Mouse (Mus musculus) heart, embryonic 14.5 days (tissue): ENCODE results near the gene Lrch1. TPM values are rescaled to one million over a fixed set of nuclear protein-coding genes. Genes with fewer than 3 reads are reported as not detected.

Experiments
- ATAC-seq: fragments of 200-750 bp; cut with Nextera tagmentation; 2 replicates; pipeline ENCODE4 v1.8.0; 2017; ENCODE audit warnings: low read depth, moderate TSS enrichment; ENCODE audit not compliant: insufficient number of reproducible peaks, insufficient read depth, low FRiP score
- H3K27ac ChIP-seq, 2 experiments: fragments of 200-500 bp in 1 of 2; fragments of 300-500 bp in 1 of 2; sonication (generic) in 1 of 2; replicated peaks in 1 of 2; 2 replicates each; pipeline ENCODE4 v1.5.1; 2012 to 2014; ENCODE audit warnings: low read depth in 2 of 2, low read length in 2 of 2, control low read depth in 1 of 2, mild to moderate bottlenecking in 1 of 2, mixed read lengths in 1 of 2; ENCODE audit not compliant: control insufficient read depth in 1 of 2, insufficient read depth in 1 of 2
- H3K27me3 ChIP-seq: fragments of 300-500 bp; sonication (generic); 2 replicates; pipeline ENCODE4 v1.6.1; 2014; ENCODE audit warnings: mild to moderate bottlenecking, low read length, control low read depth; ENCODE audit not compliant: control insufficient read depth, insufficient read depth
- H3K36me3 ChIP-seq: fragments of 300-500 bp; sonication (generic); 2 replicates; pipeline ENCODE4 v1.6.1; 2014; ENCODE audit warnings: mild to moderate bottlenecking, control low read depth, low read length, mixed read lengths; ENCODE audit not compliant: control insufficient read depth, insufficient read depth
- H3K4me1 ChIP-seq, 2 experiments: fragments of 200-500 bp in 1 of 2; fragments of 300-500 bp in 1 of 2; sonication (generic) in 1 of 2; 2 replicates each; pipeline ENCODE4 v1.6.1; 2012 to 2014; ENCODE audit warnings: low read length in 2 of 2, control low read depth in 1 of 2, mixed read lengths in 1 of 2; ENCODE audit not compliant: control insufficient read depth in 2 of 2, insufficient read depth in 2 of 2
- H3K4me2 ChIP-seq: fragments of 300-500 bp; sonication (generic); 2 replicates; pipeline ENCODE4 v1.6.1; 2014; ENCODE audit warnings: mild to moderate bottlenecking, low read length
- H3K4me3 ChIP-seq, 2 experiments: fragments of 200-500 bp in 1 of 2; fragments of 300-500 bp in 1 of 2; sonication (generic) in 1 of 2; 2 replicates each; pipeline ENCODE4 v1.5.1; 2012 to 2014; ENCODE audit warnings: low read length in 2 of 2, mild to moderate bottlenecking in 2 of 2, control low read depth in 1 of 2, low read depth in 1 of 2, moderate library complexity in 1 of 2; ENCODE audit not compliant: control insufficient read depth in 1 of 2, insufficient read depth in 1 of 2
- H3K9ac ChIP-seq: fragments of 300-500 bp; sonication (generic); 2 replicates; pipeline ENCODE4 v1.6.1; 2014; ENCODE audit warnings: mild to moderate bottlenecking, low read length
- H3K9me3 ChIP-seq: fragments of 300-500 bp; sonication (generic); 2 replicates; pipeline ENCODE4 v1.6.1; 2016; ENCODE audit warnings: low read length, control low read depth; ENCODE audit not compliant: control insufficient read depth
- WGBS: fragments of 180-500 bp; shearing (Covaris S2); extraction: QIAGEN DNeasy Blood & Tissue Kit; methylation state at CpG from one replicate; pipeline ENCODE4 v1.1.7; 2014; 5-methylcytosine and 5-hydroxymethylcytosine counted together
- polyA plus RNA-seq: library from polyadenylated mRNA; unstranded; fragments of >200 nt; fragmentation: Nextera tagmentation; extraction: Ambion mirVana; gene quantifications from 2 replicates; pipeline ENCODE4 v1.2.1, GENCODE M21; 2014

Lrch1 gene
- polyA plus RNA-seq, 1 experiment from 2014 or later = 11.4 TPM

GRCm38 (mm10) chr14:74918521-74919103, 29.1 kb downstream of the Lrch1 start:
- H3K27ac ChIP-seq = no peak overlapping the region
- H3K36me3 ChIP-seq = 0 out of 2 replicates have a peak, but pooled peaks cover 3% of the 10 kb centered on the region
- WGBS = 62% methylated on average over 5 of the region's 5 CpGs
- H3K9ac ChIP-seq = peak overlapping the region; percentile 9; the same call in 1 of the 2 replicates
- H3K4me3 ChIP-seq = no peak overlapping the region
- H3K4me2 ChIP-seq = peak overlapping the region; percentile 30; the same call in 1 of the 2 replicates
- no peaks in the 10 kb centered on the region for H3K9me3 ChIP-seq
- ATAC-seq = no peak
- no peaks in the 10 kb centered on the region for H3K27me3 ChIP-seq
- peaks cover 18 to 38% of the 10 kb centered on the region in 2 experiments for H3K4me1 ChIP-seq

GRCm38 (mm10) chr14:74917504-74918124, 30.1 kb downstream of the Lrch1 start:
- Histone ChIP-seq H3K27me3 (no peaks in the 10 kb centered on the region), H3K36me3 (0 out of 2 replicates have a peak, but pooled peaks cover 3% of the 10 kb centered on the region), H3K4me2 (no peak overlapping the region)

GRCm38 (mm10) chr14:74916691-74917090, 31.0 kb downstream of the Lrch1 start:
- Histone ChIP-seq H3K4me3 (no peak overlapping the region), H3K9me3 (no peaks in the 10 kb centered on the region), H3K9ac (no peak overlapping the region), H3K4me1 (peaks cover 19 to 29% of the 10 kb centered on the region in 2 experiments), H3K4me2 (no peak overlapping the region), H3K27ac (no peak overlapping the region), H3K27me3 (no peaks in the 10 kb centered on the region), H3K36me3 (0 out of 2 replicates have a peak, but pooled peaks cover 3% of the 10 kb centered on the region)
- ATAC-seq = no peak
- 82% methylated on average over 4 of the region's 4 CpGs for WGBS

More at GRCm38 (mm10) chr14:74917504-74918124, 30.1 kb downstream of the Lrch1 start:
- H3K4me1 ChIP-seq = peaks cover 18 to 33% of the 10 kb centered on the region in 2 experiments
- no peaks in the 10 kb centered on the region for H3K9me3 ChIP-seq
- no peak for ATAC-seq
- WGBS = 67% methylated on average over 5 of the region's 5 CpGs
- H3K4me3 ChIP-seq = no peak overlapping the region
- H3K9ac ChIP-seq = no peak overlapping the region
- no peak overlapping the region for H3K27ac ChIP-seq

GRCm38 (mm10) chr14:74916075-74916474, 31.6 kb downstream of the Lrch1 start:
- ATAC-seq = no peak
- Histone ChIP-seq H3K4me3 (no peak overlapping the region), H3K36me3 (0 out of 2 replicates have a peak, but pooled peaks cover 3% of the 10 kb centered on the region), H3K9ac (no peak overlapping the region), H3K4me2 (no peak overlapping the region), H3K27ac (no peak overlapping the region), H3K27me3 (no peaks in the 10 kb centered on the region), H3K9me3 (no peaks in the 10 kb centered on the region), H3K4me1 (peaks cover 21 to 29% of the 10 kb centered on the region in 2 experiments)
- WGBS = 92% methylated on average over 8 of the region's 8 CpGs

DNA sequence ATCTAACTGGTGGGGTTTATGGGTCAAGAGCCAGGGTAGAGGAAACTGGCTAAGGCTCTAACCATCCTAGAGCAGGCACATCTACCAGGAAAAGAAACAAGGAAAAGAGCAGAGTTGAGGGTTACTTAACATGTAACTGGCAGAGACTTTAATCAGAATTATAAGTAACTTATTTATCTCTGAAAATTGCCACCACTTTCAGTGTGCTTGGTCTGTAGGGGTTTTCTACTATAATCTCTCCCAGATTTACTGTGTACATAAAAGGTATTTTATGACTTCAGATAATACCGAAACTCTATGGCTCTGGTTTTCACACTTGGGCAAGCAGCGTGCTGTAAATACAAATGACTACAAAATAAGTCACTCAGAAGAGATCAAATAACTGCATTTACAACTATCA, 32.0 kb downstream of the Lrch1 start:
- Histone ChIP-seq H3K4me1 (peaks cover 21 to 33% of the 10 kb centered on the region in 2 experiments), H3K36me3 (0 out of 2 replicates have a peak, but pooled peaks cover 3% of the 10 kb centered on the region), H3K9me3 (no peaks in the 10 kb centered on the region), H3K27me3 (no peaks in the 10 kb centered on the region), H3K9ac (no peak overlapping the region), H3K4me3 (no peak overlapping the region), H3K4me2 (no peak overlapping the region), H3K27ac (no peak overlapping the region)
- WGBS = 87% methylated on average over 2 of the region's 2 CpGs
- ATAC-seq = no peak

DNA sequence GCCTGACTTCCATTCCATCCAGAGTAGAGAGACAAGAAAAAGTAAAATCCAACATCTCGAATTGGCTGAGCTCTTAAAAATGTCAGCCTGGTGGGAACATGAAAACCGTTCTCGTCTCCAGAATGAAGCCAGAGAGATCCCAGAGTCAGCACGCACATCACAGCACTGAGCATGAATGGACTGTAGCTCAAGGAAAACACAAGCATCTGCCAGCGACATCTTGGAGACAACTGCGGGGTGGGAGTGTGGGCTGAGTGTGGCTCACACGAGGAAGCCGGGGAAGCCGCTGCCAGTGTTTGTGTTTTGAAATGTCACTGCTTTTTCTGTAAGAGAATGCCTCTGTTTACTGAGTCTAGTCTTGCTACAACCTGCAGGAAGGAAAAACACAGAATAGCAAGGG, 32.7 kb downstream of the Lrch1 start:
- H3K9me3 ChIP-seq = no peaks in the 10 kb centered on the region
- no peak overlapping the region for H3K27ac ChIP-seq
- no peaks in the 10 kb centered on the region for H3K27me3 ChIP-seq
- no peak for ATAC-seq
- H3K4me3 ChIP-seq = no peak overlapping the region
- no peak overlapping the region for H3K9ac ChIP-seq
- peaks cover 24 to 39% of the 10 kb centered on the region in 2 experiments for H3K4me1 ChIP-seq
- H3K4me2 ChIP-seq = no peak overlapping the region
- no peaks in the 10 kb centered on the region for H3K36me3 ChIP-seq
- 69% methylated on average over 9 of the region's 9 CpGs for WGBS

GRCm38 (mm10) chr14:74913381-74914230, 34.1 kb downstream of the Lrch1 start:
- WGBS = 75% methylated on average over 20 of the region's 20 CpGs

More at GRCm38 (mm10) chr14:74913381-74914230, 34.1 kb downstream of the Lrch1 start:
- Histone ChIP-seq H3K4me2 (no peak overlapping the region), H3K27me3 (no peaks in the 10 kb centered on the region), H3K4me1 (peaks cover 21 to 39% of the 10 kb centered on the region in 2 experiments), H3K4me3 (no peak overlapping the region), H3K9ac (no peak overlapping the region), H3K9me3 (no peaks in the 10 kb centered on the region), H3K36me3 (no peaks in the 10 kb centered on the region), H3K27ac (peak overlapping the region; percentile 26 to 41; a peak in 2 of 4 replicates)
- ATAC-seq = no peak
